Mouse (Mus musculus): ENCODE data around the gene Gadl1.

DNA sequence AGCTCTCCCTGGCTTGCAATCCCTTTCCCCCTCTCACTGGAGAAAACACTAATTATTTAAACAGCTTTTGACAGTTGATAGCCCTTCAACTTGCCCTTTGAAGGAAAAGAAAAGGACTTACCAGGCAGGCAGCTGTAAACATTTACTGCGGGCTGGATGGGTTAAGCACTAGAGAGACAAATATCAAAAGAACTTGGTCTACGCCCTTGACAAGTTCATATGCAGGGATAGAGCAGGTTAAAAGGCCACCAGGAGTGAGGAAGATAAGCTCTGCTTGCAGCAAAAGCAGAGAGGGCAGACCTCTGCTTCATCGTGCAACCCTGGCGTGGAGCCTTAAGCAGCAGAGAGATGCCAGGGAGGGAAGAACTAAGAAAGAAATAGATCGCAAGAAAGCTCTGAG lies 123.5 kb downstream of the Gadl1 start:
- TF ChIP-seq POLR2AphosphoS2 (IDR thresholded peaks at IDR 0.05; ENCODE audit: insufficient read length, low read depth) (no peak), POLR2A (IDR thresholded peaks at IDR 0.05; ENCODE audit: insufficient read length, low read depth) (no peak), CEBPB (IDR thresholded peaks at IDR 0.05; ENCODE audit: insufficient read depth, poor library complexity, severe bottlenecking) (no peak), E2F4 (IDR thresholded peaks at IDR 0.05; ENCODE audit: insufficient read depth) (no peak), REST (IDR thresholded peaks at IDR 0.05; ENCODE audit: insufficient read depth, insufficient read length) (no peak), MYOD1 (IDR thresholded peaks at IDR 0.05; ENCODE audit: control insufficient read depth in 1 of 3, insufficient read length in 2 of 3, low read depth in 2 of 3) (no peak), MYOG (IDR thresholded peaks at IDR 0.05; ENCODE audit: control insufficient read depth in 1 of 3, insufficient read depth in 1 of 3, insufficient read length in 2 of 3, low read depth in 2 of 3) (no peak), TCF12 (IDR thresholded peaks at IDR 0.05; ENCODE audit: insufficient read depth, poor library complexity, severe bottlenecking) (no peak)
